In genomic region chr5:136905630-136906029, GRCm38 (mm10) we compare ENCODE assay signal across 10 mouse cellular contexts. TPM values are rescaled to one million over a fixed set of nuclear protein-coding genes. Genes with fewer than 3 reads are reported as not detected.
A peak's percentile ranks its signal among the peaks of the same experiment; 100 is the strongest.
DNase-seq lines count a peak whose midpoint lies in the region; ATAC-seq and TF ChIP-seq lines count a peak whose summit lies in the region.
"Had no signal": no experiment of that assay in that cellular context is flagged by ENCODE, and none has a peak within 500 bp of the region (broad histone marks: within the 10 kb centered on the region; RNA-seq: fewer than 3 reads in every experiment).

No protein-coding gene starts in this region.

- no peak overlapping the region for H3K27ac ChIP-seq in layer of hippocampus, adult 2 months
- H3K27ac ChIP-seq: midbrain, embryonic 12.5 days had no signal

- ATAC-seq in CD4-positive, CD25-positive, alpha-beta regulatory T cell, adult 4 months = no peak

- H3K4me3 ChIP-seq in layer of hippocampus, adult 2 months = no peak overlapping the region
- H3K4me3 ChIP-seq: midbrain, embryonic 12.5 days had no signal

- peak; percentile 71 for DNase-seq in CD4-positive, CD25-positive, alpha-beta regulatory T cell, adult 2 months (ENCODE audit: low read depth, low spot score)
- no peak for DNase-seq in layer of hippocampus, adult 2 months (ENCODE audit: low spot score in 2 of 2)
- DNase-seq in layer of hippocampus, adult 11-12 months (ENCODE audit: low spot score) = no peak
- peak; percentile 68 for DNase-seq in NIH3T3 (ENCODE audit: low read depth)
- DNase-seq in retina, embryonic 14.5 days (ENCODE audit: low spot score) = peak; percentile 34
- DNase-seq in testis, postnatal 14 days (ENCODE audit: low spot score) = no peak
- no peak for DNase-seq in frontal cortex, postnatal 14 days (ENCODE audit: low spot score in 2 of 2)
- DNase-seq: cerebellum, adult 9-11 months had no signal

- TF ChIP-seq CTCF in layer of hippocampus, adult 2 months (conservative IDR thresholded peaks at IDR 0.05) = peak; percentile 70

RNA-seq across cellular contexts. Expression of gene Ift22, which starts 2.3 kb away (rescaled TPM):
- 10 to 100 TPM; 12.5 to 14.1 TPM for polyA plus RNA-seq in CD4-positive, CD25-positive, alpha-beta regulatory T cell, adult 4 months (2017; shearing (Covaris generic))
- 10 to 100 TPM; 81.0 to 87.2 TPM for total RNA-seq in layer of hippocampus, adult 2 months (2021)

RNA-seq across cellular contexts. Expression of gene Col26a1, which starts 22.6 kb away (rescaled TPM):
- under 1 TPM in 1 of 2 experiments, not detected in 1; 0.41 TPM for polyA plus RNA-seq in CD4-positive, CD25-positive, alpha-beta regulatory T cell, adult 4 months (2017; shearing (Covaris generic))
- total RNA-seq in layer of hippocampus, adult 2 months (2021) = 1 to 10 TPM; 2.7 to 3.3 TPM

RNA-seq across cellular contexts. Expression of gene Fis1, which starts 47.4 kb away (rescaled TPM):
- 100 to 1,000 TPM; 390 to 404 TPM for polyA plus RNA-seq in CD4-positive, CD25-positive, alpha-beta regulatory T cell, adult 4 months (2017; shearing (Covaris generic))
- total RNA-seq in layer of hippocampus, adult 2 months (2021) = 100 to 1,000 TPM; 223 to 239 TPM

Comparison
In these comparisons a context has a peak if more than half of its experiments do, and no peak if none do; other contexts are left out.
1. DNase-seq: peak in CD4-positive, CD25-positive, alpha-beta regulatory T cell, adult 2 months (single experiment), NIH3T3 (single experiment) and retina, embryonic 14.5 days (single experiment); none in layer of hippocampus, adult 2 months (0 of 2), layer of hippocampus, adult 11-12 months (single experiment), testis, postnatal 14 days (single experiment) and frontal cortex, postnatal 14 days (0 of 2).